Mouse (Mus musculus) CH12.LX (cell line): ENCODE data around the gene Mmp9. TPM values are rescaled to one million over a fixed set of nuclear protein-coding genes. Genes with fewer than 3 reads are reported as not detected.

Experiments
- DNase-seq: peaks from one replicate; pipeline ENCODE4 v3.0.0-alpha.2; 2013; ENCODE audit errors: extremely low read depth
- H3K27ac ChIP-seq: 2 replicates; pipeline ENCODE4 v1.5.1; 2012; ENCODE audit warnings: low read depth, mild to moderate bottlenecking, control low read depth, moderate library complexity; ENCODE audit not compliant: insufficient read depth
- H3K27me3 ChIP-seq: replicated peaks from 2 replicates; pipeline ENCODE3; 2012; ENCODE audit warnings: inconsistent platforms
- H3K36me3 ChIP-seq, 2 experiments: replicated peaks in 1 of 2; 2 replicates each; pipeline versions ENCODE3 to v1.6.1; 2012; ENCODE audit warnings: inconsistent platforms in 1 of 2, low read length in 1 of 2, mild to moderate bottlenecking in 1 of 2, mixed read lengths in 1 of 2, moderate library complexity in 1 of 2; ENCODE audit not compliant: control insufficient read depth in 1 of 2, insufficient read depth in 1 of 2
- H3K4me1 ChIP-seq, 2 experiments: 2 replicates each; pipeline ENCODE4 v1.6.1; 2012; ENCODE audit warnings: inconsistent platforms in 1 of 2, moderate library complexity in 1 of 2; ENCODE audit not compliant: insufficient read depth in 2 of 2, control insufficient read depth in 1 of 2
- H3K4me2 ChIP-seq: 2 replicates; pipeline ENCODE4 v1.6.1; 2012; ENCODE audit warnings: low read depth, mild to moderate bottlenecking, control low read depth; ENCODE audit not compliant: poor library complexity, insufficient read depth, severe bottlenecking
- H3K4me3 ChIP-seq, 3 experiments: fragments of 150-350 bp in 1 of 3; sonication (generic) in 1 of 3; replicated peaks in 1 of 3; 2 replicates each; pipeline versions ENCODE3 to v1.5.1; 2011 to 2012; ENCODE audit warnings: low read depth in 2 of 3, low read length in 2 of 3, mild to moderate bottlenecking in 2 of 3, moderate library complexity in 2 of 3, control low read depth in 1 of 3, improper control_type of control experiment in 1 of 3, inconsistent platforms in 1 of 3, mixed read lengths in 1 of 3; ENCODE audit not compliant: poor library complexity in 1 of 3
- H3K79me2 ChIP-seq: replicated peaks from 2 replicates; pipeline ENCODE4 v1.6.1; 2012; ENCODE audit warnings: mild to moderate bottlenecking, moderate library complexity; ENCODE audit not compliant: control insufficient read depth, poor library complexity, insufficient read depth, severe bottlenecking; ENCODE audit errors: extremely low read depth
- H3K9ac ChIP-seq: 2 replicates; pipeline ENCODE4 v1.6.1; 2012; ENCODE audit warnings: low read depth, mild to moderate bottlenecking, control low read depth, moderate library complexity; ENCODE audit not compliant: insufficient read depth
- H3K9me3 ChIP-seq: replicated peaks from 2 replicates; pipeline ENCODE3; 2012; ENCODE audit warnings: low read length, inconsistent platforms, mixed read lengths
- BHLHE40 ChIP-seq: IDR thresholded peaks from 2 replicates; pipeline ENCODE4 v1.6.1; 2011; ENCODE audit warnings: mild to moderate bottlenecking, low read depth, low read length, improper control_type of control experiment
- E2F4 ChIP-seq: IDR thresholded peaks from 2 replicates; pipeline ENCODE4 v1.6.1; 2011; ENCODE audit warnings: low read depth, low read length, improper control_type of control experiment; ENCODE audit not compliant: insufficient replicate concordance
- HCFC1 ChIP-seq: IDR thresholded peaks from 2 replicates; pipeline ENCODE4 v1.6.1; 2012; ENCODE audit warnings: low read depth, mild to moderate bottlenecking, inconsistent platforms, low read length, improper control_type of control experiment
- IRF4 ChIP-seq: IDR thresholded peaks from 2 replicates; pipeline ENCODE4 v1.6.1; 2014; ENCODE audit warnings: low read depth, mild to moderate bottlenecking, inconsistent platforms, low read length, improper control_type of control experiment
- JUN ChIP-seq: IDR thresholded peaks from 2 replicates; pipeline ENCODE4 v1.6.1; 2011; ENCODE audit warnings: low read depth, mild to moderate bottlenecking, low read length, improper control_type of control experiment, moderate library complexity; ENCODE audit not compliant: insufficient read depth
- KAT2A ChIP-seq: IDR thresholded peaks from 2 replicates; pipeline ENCODE4 v1.6.1; 2012; ENCODE audit warnings: low read length, improper control_type of control experiment, inconsistent platforms; ENCODE audit not compliant: insufficient replicate concordance
- MAX ChIP-seq: IDR thresholded peaks from 2 replicates; pipeline ENCODE4 v1.6.1; 2011; ENCODE audit warnings: low read length, improper control_type of control experiment
- MAZ ChIP-seq: IDR thresholded peaks from 2 replicates; pipeline ENCODE4 v1.6.1; 2012; ENCODE audit warnings: low read depth, mild to moderate bottlenecking, inconsistent platforms, low read length, improper control_type of control experiment, moderate library complexity
- MEF2A ChIP-seq: IDR thresholded peaks from 2 replicates; pipeline ENCODE4 v1.6.1; 2014; ENCODE audit warnings: low read depth, mild to moderate bottlenecking, inconsistent platforms, low read length, improper control_type of control experiment, borderline replicate concordance
- MYC ChIP-seq: IDR thresholded peaks from 2 replicates; pipeline ENCODE4 v1.6.1; 2011; ENCODE audit warnings: low read depth, mild to moderate bottlenecking, improper control_type of control experiment, low read length
- NRF1 ChIP-seq: IDR thresholded peaks from 2 replicates; pipeline ENCODE4 v1.6.1; 2014; ENCODE audit warnings: low read depth, mild to moderate bottlenecking, inconsistent platforms, low read length, improper control_type of control experiment, moderate library complexity
- POLR2A ChIP-seq: IDR thresholded peaks from 2 replicates; pipeline ENCODE4 v1.6.1; 2011; ENCODE audit warnings: low read depth, mild to moderate bottlenecking, improper control_type of control experiment, low read length
- RAD21 ChIP-seq: IDR thresholded peaks from 2 replicates; pipeline ENCODE4 v1.6.1; 2011; ENCODE audit warnings: low read depth, mild to moderate bottlenecking, low read length, improper control_type of control experiment, moderate library complexity
- RCOR1 ChIP-seq: conservative IDR thresholded peaks from 2 replicates; pipeline ENCODE4 v1.6.1; 2012; ENCODE audit warnings: low read depth, mild to moderate bottlenecking, inconsistent platforms, low read length, improper control_type of control experiment
- SIN3A ChIP-seq: IDR thresholded peaks from 2 replicates; pipeline ENCODE4 v1.6.1; 2012; ENCODE audit warnings: low read length, improper control_type of control experiment, inconsistent platforms
- TBP ChIP-seq: conservative IDR thresholded peaks from 2 replicates; pipeline ENCODE4 v1.6.1; 2011; ENCODE audit warnings: low read depth, low read length, improper control_type of control experiment
- TCF12 ChIP-seq: IDR thresholded peaks from 2 replicates; pipeline ENCODE4 v1.6.1; 2014; ENCODE audit warnings: low read depth, mild to moderate bottlenecking, inconsistent platforms, low read length, improper control_type of control experiment
- USF1 ChIP-seq: IDR thresholded peaks from 2 replicates; pipeline ENCODE4 v1.6.1; 2014; ENCODE audit warnings: low read depth, mild to moderate bottlenecking, inconsistent platforms, low read length, improper control_type of control experiment
- USF2 ChIP-seq: conservative IDR thresholded peaks from 2 replicates; pipeline ENCODE4 v1.6.1; 2011; ENCODE audit warnings: low read depth, low read length, improper control_type of control experiment
- ZKSCAN1 ChIP-seq: IDR thresholded peaks from 2 replicates; pipeline ENCODE4 v1.6.1; 2012; ENCODE audit warnings: low read depth, inconsistent platforms, low read length, improper control_type of control experiment, borderline replicate concordance
- ZMIZ1 ChIP-seq: IDR thresholded peaks from 2 replicates; pipeline ENCODE4 v1.6.1; 2012; ENCODE audit warnings: low read depth, mild to moderate bottlenecking, inconsistent platforms, low read length, improper control_type of control experiment
- dilution Hi-C: fragments of 300-500 bp; cut with MboI; formaldehyde crosslinking; loops from 2 replicates; pipeline ENCODE4 v1.14.3; 2020; ENCODE audit warnings: low sequenced_read_pairs; ENCODE audit not compliant: extremely low pct_unique_long_range_greater_than_20kb, extremely low pct_ligation_motif_present
- in situ Hi-C: fragments of 300-500 bp; cut with MboI; formaldehyde crosslinking; loops from 3 replicates; pipeline ENCODE4 v1.14.3; 2019; ENCODE audit warnings: low sequenced_read_pairs, low pct_ligation_motif_present, low pct_unique_long_range_greater_than_20kb, mixed read lengths
- polyA plus RNA-seq: library from polyadenylated mRNA; unstranded; fragments of >175 nt; gene quantifications from 2 replicates; pipeline ENCODE4 v1.2.1, GENCODE M21; 2012; ENCODE audit warnings: low read depth; ENCODE audit not compliant: insufficient read length
- total RNA-seq, 2 experiments: library from RNA; depleted of rRNA; stranded (reverse); fragments of 300-350 nt in 1 of 2; fragments of >200 nt in 1 of 2; gene quantifications; 2 replicates each; pipeline ENCODE4 v1.2.3; 2012 to 2014

Gene Mmp9
- total and polyA plus RNA-seq, 3 experiments: not detected

DNA sequence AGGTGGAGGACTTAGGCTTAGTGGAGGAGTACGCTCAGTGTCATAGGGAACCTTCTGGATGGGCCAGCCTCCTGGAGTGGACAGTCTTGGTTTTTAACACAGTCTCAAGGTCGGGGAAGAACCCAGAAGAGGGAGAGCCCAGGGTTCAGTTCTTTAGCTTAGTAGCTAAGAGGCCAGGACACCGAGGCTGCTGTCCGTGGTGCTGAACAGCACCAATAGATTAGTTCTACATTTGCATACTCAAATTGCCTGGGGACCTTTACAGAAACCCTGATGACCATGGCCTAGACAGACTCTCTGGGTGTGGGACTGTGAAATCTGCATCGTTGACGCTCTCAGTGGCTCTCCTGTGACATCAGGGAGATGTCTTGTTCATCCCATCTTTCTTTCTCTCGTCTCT is 39.2 kb downstream of the Mmp9 start:
- in situ Hi-C loops (no loop called here), dilution Hi-C loops (no loop called here)
- peak; percentile 72 for DNase-seq

GRCm38 (mm10) chr2:164985962-164986361 is 45.4 kb downstream of the Mmp9 start:
- H3K79me2 ChIP-seq: no peaks in the 10 kb centered on the region
- no peak for TF ChIP-seq MAX
- no peak overlapping the region for H3K4me2 ChIP-seq
- H3K4me3 ChIP-seq: no peak overlapping the region
- H3K27me3 ChIP-seq: peaks cover 51% of the 10 kb centered on the region
- DNase-seq: no peak
- dilution Hi-C loops (no loop called here), in situ Hi-C loops (no loop called here)
- H3K27ac ChIP-seq: no peak overlapping the region
- no peaks in the 10 kb centered on the region for H3K36me3 ChIP-seq
- no peaks in the 10 kb centered on the region for H3K9me3 ChIP-seq
- H3K4me1 ChIP-seq: no peaks in the 10 kb centered on the region
- no peak overlapping the region for H3K9ac ChIP-seq

More for the DNA sequence above, 39.2 kb downstream of the Mmp9 start:
- Histone ChIP-seq H3K4me3 (no peak overlapping the region), H3K9ac (no peak overlapping the region), H3K9me3 (no peaks in the 10 kb centered on the region), H3K36me3 (no peaks in the 10 kb centered on the region), H3K4me1 (peaks cover 0 to 3% of the 10 kb centered on the region in 2 experiments; a peak in 2 of 4 replicates), H3K4me2 (no peak overlapping the region), H3K27ac (no peak overlapping the region), H3K27me3 (peaks cover 57% of the 10 kb centered on the region), H3K79me2 (no peaks in the 10 kb centered on the region)
- TF ChIP-seq SIN3A (no peak), NRF1 (no peak), KAT2A (no peak), POLR2A (no peak), USF2 (no peak)

DNA sequence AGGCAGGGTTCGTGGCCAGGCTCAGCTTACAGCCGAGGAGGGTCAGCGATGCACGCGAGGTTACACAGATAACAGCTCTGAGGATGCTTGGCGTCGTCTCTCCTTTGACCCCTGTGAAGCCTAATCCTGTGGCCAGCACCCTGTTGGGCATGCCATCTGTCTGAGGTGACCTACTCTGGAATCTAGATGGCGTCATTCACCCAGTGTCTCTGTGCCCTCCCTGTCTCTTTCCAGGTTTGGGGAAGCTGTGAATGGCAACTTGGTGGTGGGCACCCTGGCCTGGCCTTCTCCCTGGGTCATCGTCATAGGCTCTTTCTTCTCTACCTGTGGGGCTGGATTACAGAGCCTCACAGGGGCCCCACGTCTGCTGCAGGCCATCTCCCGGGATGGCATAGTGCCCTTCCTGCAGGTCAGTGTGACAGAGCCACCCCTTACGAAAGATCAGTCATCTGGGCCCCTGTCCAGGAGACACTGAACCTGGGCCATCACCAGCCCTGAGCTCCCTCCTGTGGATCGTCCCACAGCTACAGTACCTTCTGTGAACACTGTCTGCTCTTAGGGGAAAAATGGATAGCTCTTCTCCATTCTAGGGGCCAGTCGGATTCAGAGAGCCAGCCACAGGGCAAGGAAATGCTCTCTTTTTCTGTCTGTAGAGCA is 45.9 kb downstream of the Mmp9 start:
- Histone ChIP-seq H3K9me3 (no peaks in the 10 kb centered on the region), H3K4me1 (no peaks in the 10 kb centered on the region), H3K27ac (no peak overlapping the region), H3K4me3 (no peak overlapping the region), H3K4me2 (no peak overlapping the region), H3K9ac (no peak overlapping the region), H3K79me2 (no peaks in the 10 kb centered on the region), H3K27me3 (peaks cover 51% of the 10 kb centered on the region), H3K36me3 (no peaks in the 10 kb centered on the region)
- in situ Hi-C loops (no loop called here), dilution Hi-C loops (no loop called here)
- DNase-seq: no peak
- no peak for TF ChIP-seq IRF4
- no peak for TF ChIP-seq MYC
- TF ChIP-seq TBP: no peak
- TF ChIP-seq BHLHE40: no peak
- TF ChIP-seq E2F4: no peak
- TF ChIP-seq RCOR1: no peak
- no peak for TF ChIP-seq JUN
- TF ChIP-seq MAX: no peak
- TF ChIP-seq RAD21: no peak
- TF ChIP-seq SIN3A: no peak
- no peak for TF ChIP-seq TCF12
- no peak for TF ChIP-seq HCFC1
- no peak for TF ChIP-seq KAT2A
- no peak for TF ChIP-seq USF1
- TF ChIP-seq MAZ: no peak
- TF ChIP-seq MEF2A: no peak
- no peak for TF ChIP-seq ZMIZ1
- TF ChIP-seq ZKSCAN1: no peak
- TF ChIP-seq, all 38 proteins: peak for 0
